Mouse (Mus musculus): Measurements from ENCODE around the gene Nudt16l1. TPM values are rescaled to one million over a fixed set of nuclear protein-coding genes. Genes with fewer than 3 reads are reported as not detected.

Gene Nudt16l1
- polyA plus RNA-seq (2015; fragmentation: Illumina TruSeq; extraction: RNeasy Lipid Tissue Mini Kit (QIAGEN cat#74804); ENCODE audit: low read depth, low replicate concordance), result 68.0 TPM

DNA sequence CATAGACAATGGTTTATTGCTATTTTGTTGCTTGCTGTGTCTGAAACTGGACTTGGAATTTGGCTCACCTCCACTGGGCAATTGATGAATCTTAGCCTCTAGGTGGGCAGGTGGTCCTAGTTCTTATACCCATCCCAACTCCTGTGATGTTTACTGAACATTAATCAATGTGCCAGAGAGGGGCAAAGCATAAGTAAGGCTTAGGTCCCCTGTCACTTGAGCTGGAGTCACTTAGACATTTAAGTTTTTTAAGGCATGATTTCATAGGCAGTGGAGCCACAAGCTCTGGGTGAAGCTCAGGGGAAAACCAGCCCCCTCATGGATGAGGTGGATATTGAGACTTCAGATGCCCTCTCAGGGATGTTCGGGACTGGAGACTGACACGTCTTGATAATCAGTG, at the start of gene Nudt16l1:
Gene Nudt16l1 (plus strand): TSS at position 301 of the 400 bp plus-strand sequence.

DNA sequence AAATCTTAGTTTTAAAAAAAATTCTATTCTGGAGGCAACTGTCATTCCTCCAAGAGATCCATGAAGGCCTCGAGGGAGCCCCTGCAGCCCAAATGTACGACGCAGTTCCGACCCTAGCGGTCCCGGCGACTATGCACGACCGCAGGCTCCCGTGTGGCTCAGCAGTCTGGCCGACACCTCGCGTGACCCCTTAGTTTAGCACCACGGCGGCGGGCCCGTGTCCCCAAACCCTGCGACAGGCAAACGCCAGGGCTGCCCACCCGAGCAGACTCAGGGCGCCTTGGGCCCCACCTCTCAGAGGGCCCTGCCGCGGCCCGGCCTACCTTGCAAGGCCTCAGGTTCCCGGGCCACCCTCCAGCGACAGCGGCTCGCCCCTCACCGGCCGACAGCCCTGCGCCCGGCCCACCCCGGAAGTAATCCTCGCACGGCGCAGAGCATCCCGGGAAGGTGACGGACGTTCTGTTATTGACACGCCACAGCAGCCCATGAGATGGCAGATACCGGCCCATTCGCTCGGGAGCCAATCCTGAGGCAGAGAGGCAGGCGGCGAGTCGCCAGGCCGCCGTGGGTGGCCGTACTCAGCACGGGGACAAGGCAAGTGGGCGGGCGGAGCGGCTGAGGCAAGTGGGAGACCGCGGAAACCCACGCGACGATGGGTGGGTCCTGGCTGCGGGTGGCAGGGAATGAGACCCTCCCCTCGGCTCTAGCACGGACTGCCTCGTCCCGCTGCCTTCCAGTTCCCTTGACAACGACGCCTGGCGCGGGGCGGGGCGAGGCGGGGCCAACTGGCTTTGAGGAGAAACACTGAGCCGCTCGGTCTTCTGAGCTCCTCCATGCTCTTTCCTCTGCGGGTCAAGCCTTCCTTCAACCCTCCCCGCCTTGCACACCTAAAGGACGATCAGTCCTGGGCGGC, 25.5 kb downstream of the Nudt16l1 start, which contains the start of gene Anks3:
Gene Anks3 (minus strand): TSS at position 409 of the 913 bp plus-strand sequence.

Other genes with a start within 250 kb of the Nudt16l1 start
- gene Nmral1, start 219.4 kb upstream of the Nudt16l1 start, polyA plus RNA-seq (2015; fragmentation: Illumina TruSeq; extraction: RNeasy Lipid Tissue Mini Kit (QIAGEN cat#74804); ENCODE audit: low read depth, low replicate concordance), result 23.5 TPM
- 126 TPM for gene Hmox2, start 212.4 kb upstream of the Nudt16l1 start, polyA plus RNA-seq (2015; fragmentation: Illumina TruSeq; extraction: RNeasy Lipid Tissue Mini Kit (QIAGEN cat#74804); ENCODE audit: low read depth, low replicate concordance)
- gene Cdip1, start 148.5 kb upstream of the Nudt16l1 start, polyA plus RNA-seq (2015; fragmentation: Illumina TruSeq; extraction: RNeasy Lipid Tissue Mini Kit (QIAGEN cat#74804); ENCODE audit: low read depth, low replicate concordance), result 251 TPM
- not detected for gene 4930562C15Rik, start 103.3 kb upstream of the Nudt16l1 start, polyA plus RNA-seq (2015; fragmentation: Illumina TruSeq; extraction: RNeasy Lipid Tissue Mini Kit (QIAGEN cat#74804); ENCODE audit: low read depth, low replicate concordance)
- 113 TPM for gene Ubald1, start 58.4 kb upstream of the Nudt16l1 start, polyA plus RNA-seq (2015; fragmentation: Illumina TruSeq; extraction: RNeasy Lipid Tissue Mini Kit (QIAGEN cat#74804); ENCODE audit: low read depth, low replicate concordance)
- gene Mgrn1, start 52.5 kb upstream of the Nudt16l1 start, polyA plus RNA-seq (2015; fragmentation: Illumina TruSeq; extraction: RNeasy Lipid Tissue Mini Kit (QIAGEN cat#74804); ENCODE audit: low read depth, low replicate concordance), result 154 TPM
- 43.4 TPM for gene Anks3, start 25.4 kb downstream of the Nudt16l1 start, polyA plus RNA-seq (2015; fragmentation: Illumina TruSeq; extraction: RNeasy Lipid Tissue Mini Kit (QIAGEN cat#74804); ENCODE audit: low read depth, low replicate concordance)
- gene Sept12, start 59.1 kb downstream of the Nudt16l1 start, polyA plus RNA-seq (2015; fragmentation: Illumina TruSeq; extraction: RNeasy Lipid Tissue Mini Kit (QIAGEN cat#74804); ENCODE audit: low read depth, low replicate concordance), result not detected
- not detected for gene Smim22, start 68.5 kb downstream of the Nudt16l1 start, polyA plus RNA-seq (2015; fragmentation: Illumina TruSeq; extraction: RNeasy Lipid Tissue Mini Kit (QIAGEN cat#74804); ENCODE audit: low read depth, low replicate concordance)
- 230 TPM for gene Rogdi, start 74.8 kb downstream of the Nudt16l1 start, polyA plus RNA-seq (2015; fragmentation: Illumina TruSeq; extraction: RNeasy Lipid Tissue Mini Kit (QIAGEN cat#74804); ENCODE audit: low read depth, low replicate concordance)
- gene Glyr1, start 111.1 kb downstream of the Nudt16l1 start, polyA plus RNA-seq (2015; fragmentation: Illumina TruSeq; extraction: RNeasy Lipid Tissue Mini Kit (QIAGEN cat#74804); ENCODE audit: low read depth, low replicate concordance), result 168 TPM
- gene Ubn1, start 111.3 kb downstream of the Nudt16l1 start, polyA plus RNA-seq (2015; fragmentation: Illumina TruSeq; extraction: RNeasy Lipid Tissue Mini Kit (QIAGEN cat#74804); ENCODE audit: low read depth, low replicate concordance), result 24.7 TPM
- gene Ppl, start 193.7 kb downstream of the Nudt16l1 start, polyA plus RNA-seq (2015; fragmentation: Illumina TruSeq; extraction: RNeasy Lipid Tissue Mini Kit (QIAGEN cat#74804); ENCODE audit: low read depth, low replicate concordance), result 0.31 TPM
- gene Sec14l5, start 208.3 kb downstream of the Nudt16l1 start, polyA plus RNA-seq (2015; fragmentation: Illumina TruSeq; extraction: RNeasy Lipid Tissue Mini Kit (QIAGEN cat#74804); ENCODE audit: low read depth, low replicate concordance), result 11.1 TPM